8 mouse cellular contexts compared by ENCODE assay signal in genomic region chr8:71676020-71676741, GRCm38 (mm10). TPM values are rescaled to one million over a fixed set of nuclear protein-coding genes. Genes with fewer than 3 reads are reported as not detected.
A peak's percentile ranks its signal among the peaks of the same experiment; 100 is the strongest.
DNase-seq lines count a peak whose midpoint lies in the region; ATAC-seq and TF ChIP-seq lines count a peak whose summit lies in the region.

Jak3 (plus strand) TSS chr8:71676296.

- ATAC-seq in cerebellum, adult (ENCODE audit: insufficient number of reproducible peaks, low FRiP score, low TSS enrichment) = peak; percentile 27; the same call in 1 of the 2 replicates
- peak; percentile 67 for ATAC-seq in forebrain, postnatal 0 days
- ATAC-seq in hindbrain, postnatal 0 days = peak; percentile 51
- peak; percentile 13; the same call in 1 of the 2 replicates for ATAC-seq in monocyte, adult 5-6 weeks (replicated peaks; ENCODE audit: insufficient number of reproducible peaks, low FRiP score, low TSS enrichment, poor library complexity, severe bottlenecking)

- 0 out of 2 replicates have a peak, but pooled peaks have one; percentile 33 for TF ChIP-seq POLR2A in liver, adult 2 months (IDR thresholded peaks at IDR 0.05; ENCODE audit: extremely low read depth, insufficient read depth, low read length)

- peak within 1 kb of the TSS; percentile 47 for H3K4me3 ChIP-seq in forebrain, postnatal 0 days (ENCODE audit: low read depth, low read length)
- H3K4me3 ChIP-seq in hindbrain, postnatal 0 days (ENCODE audit: low read length) = peak within 1 kb of the TSS; percentile 63
- peak within 1 kb of the TSS; percentile 98 for H3K4me3 ChIP-seq in liver, adult 2 months (ENCODE audit: insufficient read depth, low read depth, low read length)

- WGBS in forebrain, postnatal 0 days = 3% methylated on average over 39 of the region's 40 CpGs
- WGBS in hindbrain, postnatal 0 days = 2% methylated on average over 39 of the region's 40 CpGs
- 2% methylated on average over 40 of the region's 40 CpGs for WGBS in liver, adult 2 months

- peak within 1 kb of the TSS; percentile 62 for H3K9ac ChIP-seq in forebrain, postnatal 0 days
- H3K9ac ChIP-seq in hindbrain, postnatal 0 days (replicated peaks; ENCODE audit: low read length) = peak within 1 kb of the TSS; percentile 69
- peak within 1 kb of the TSS; percentile 99 for H3K9ac ChIP-seq in liver, adult 2 months (ENCODE audit: low read depth, low read length)

- TF ChIP-seq CTCF in forebrain, postnatal 0 days (IDR thresholded peaks at IDR 0.05; ENCODE audit: low read depth) = no peak
- no peak for TF ChIP-seq CTCF in hindbrain, postnatal 0 days (IDR thresholded peaks at IDR 0.05; ENCODE audit: low read depth)
- TF ChIP-seq CTCF in liver, adult 2 months (IDR thresholded peaks at IDR 0.05; ENCODE audit: low read depth, low read length) = no peak

- no peaks in the 10 kb centered on the region for H3K79me2 ChIP-seq in liver, adult 2 months (ENCODE audit: control insufficient read depth, insufficient read depth, low read length)

- DNase-seq in urinary bladder, adult 18-20 months (ENCODE audit: low spot score in 2 of 2) = peak; percentile 63 to 73
- DNase-seq in urinary bladder, postnatal 10 days (ENCODE audit: low spot score) = no peak
- DNase-seq in forebrain, postnatal 0 days = peak; percentile 89
- DNase-seq in hindbrain, postnatal 0 days (ENCODE audit: low spot score) = peak; percentile 85
- peak; percentile 74 for DNase-seq in liver, adult 2 months (ENCODE audit: extremely low read depth, low read depth, low spot score)
- peak; percentile 76 for DNase-seq in thymus, postnatal 14 days

- H3K9me3 ChIP-seq in forebrain, postnatal 0 days (ENCODE audit: low read length) = no peaks in the 10 kb centered on the region
- no peaks in the 10 kb centered on the region for H3K9me3 ChIP-seq in hindbrain, postnatal 0 days (ENCODE audit: low read length)

- no peaks in the 10 kb centered on the region for H3K36me3 ChIP-seq in forebrain, postnatal 0 days (ENCODE audit: insufficient read depth)
- H3K36me3 ChIP-seq in hindbrain, postnatal 0 days (ENCODE audit: insufficient read depth, low read length) = no peaks in the 10 kb centered on the region
- no peaks in the 10 kb centered on the region for H3K36me3 ChIP-seq in liver, adult 2 months (ENCODE audit: control insufficient read depth, insufficient read depth, low read length)

- peak within 1 kb of the TSS; percentile 76 for H3K27ac ChIP-seq in forebrain, postnatal 0 days (ENCODE audit: low read depth, low read length)
- peak within 1 kb of the TSS; percentile 78 for H3K27ac ChIP-seq in hindbrain, postnatal 0 days
- H3K27ac ChIP-seq in liver, adult 2 months (replicated peaks; ENCODE audit: insufficient read depth, low read depth, low read length) = peak within 1 kb of the TSS; percentile 90

- H3K4me2 ChIP-seq in forebrain, postnatal 0 days (ENCODE audit: low read depth) = peak within 1 kb of the TSS; percentile 70
- H3K4me2 ChIP-seq in hindbrain, postnatal 0 days (ENCODE audit: low read depth, low read length) = peak within 1 kb of the TSS; percentile 90

- H3K27me3 ChIP-seq in forebrain, postnatal 0 days (ENCODE audit: insufficient read depth, low read length) = peaks cover 26% of the 10 kb centered on the region
- peaks cover 29% of the 10 kb centered on the region for H3K27me3 ChIP-seq in hindbrain, postnatal 0 days (ENCODE audit: insufficient read depth, low read length)
- no peaks in the 10 kb centered on the region for H3K27me3 ChIP-seq in liver, adult 2 months (ENCODE audit: control insufficient read depth, insufficient read depth, low read length)

- H3K4me1 ChIP-seq in forebrain, postnatal 0 days (ENCODE audit: insufficient read depth) = peaks cover 11% of the 10 kb centered on the region; the same call in 1 of the 2 replicates
- H3K4me1 ChIP-seq in hindbrain, postnatal 0 days (ENCODE audit: insufficient read depth, low read length) = peaks cover 15% of the 10 kb centered on the region
- H3K4me1 ChIP-seq in liver, adult 2 months (ENCODE audit: control insufficient read depth, insufficient read depth, low read length) = peaks cover 11% of the 10 kb centered on the region

RNA-seq across cellular contexts. Expression of gene Jak3, which starts in this region (rescaled TPM):
- 5.2 and 7.3 TPM in 2 replicates for total RNA-seq in forebrain, postnatal 0 days (2014; rRNA removed)
- polyA plus RNA-seq in forebrain, postnatal 0 days (2015; fragmentation: Nextera tagmentation; extraction: Ambion mirVana) = 2.8 and 4.4 TPM in 2 replicates
- 14.8 and 15.3 TPM in 2 replicates for total RNA-seq in hindbrain, postnatal 0 days (2014; rRNA removed)
- polyA plus RNA-seq in hindbrain, postnatal 0 days (2015; fragmentation: Nextera tagmentation; extraction: Ambion mirVana) = 7.3 and 7.4 TPM in 2 replicates
- 4.0 and 4.6 TPM in 2 replicates for total RNA-seq in liver, adult 2 months (2014; rRNA removed)
- 5.7 and 7.9 TPM in 2 replicates for polyA plus RNA-seq in liver, adult 2 months (2012; rRNA removed)
- 7.1 to 25.6 TPM (median 11.2 TPM) in 3 replicates for total RNA-seq in monocyte, adult 5-6 weeks (2017)

Comparison
In these comparisons a context has a peak if more than half of its experiments do, and no peak if none do; other contexts are left out.
1. ATAC-seq: peak in every context shown above with its lines; median percentile 67 in forebrain, postnatal 0 days; 51 in hindbrain, postnatal 0 days; 27 in cerebellum, adult; 13 in monocyte, adult 5-6 weeks.
2. H3K4me3 ChIP-seq: peak in every context shown above with its lines; median percentile 98 in liver, adult 2 months; 63 in hindbrain, postnatal 0 days; 47 in forebrain, postnatal 0 days.